Mouse (Mus musculus): Measurements from ENCODE around the gene AC131692.1. TPM values are rescaled to one million over a fixed set of nuclear protein-coding genes. Genes with fewer than 3 reads are reported as not detected.

The AC131692.1 gene
- polyA plus RNA-seq, 1 experiment from 2014 or later = 0.35 TPM

DNA sequence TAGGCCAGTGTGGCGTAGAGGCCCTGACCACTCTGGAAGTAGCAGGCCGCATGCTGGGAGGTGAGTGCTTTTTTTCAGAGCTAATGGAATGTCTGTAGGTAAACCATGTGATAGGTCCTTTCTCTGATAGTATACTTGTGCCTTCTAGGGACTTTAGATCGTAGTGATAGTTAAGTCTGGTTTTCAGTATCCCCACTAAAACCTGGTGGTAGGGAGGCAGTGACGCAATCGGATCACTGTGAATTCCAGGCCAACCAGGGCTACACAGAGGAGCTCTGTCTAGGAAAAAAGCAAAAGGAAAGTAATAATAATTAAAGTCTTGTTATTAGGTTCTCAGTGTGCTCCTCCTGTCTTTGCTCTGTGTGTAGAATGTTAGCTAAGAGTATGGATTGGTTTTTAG, 35.7 kb upstream of the AC131692.1 start:
- Histone ChIP-seq H3K4me2 (replicated peaks) (peak overlapping the region; percentile 87), H3K4me3 (peak overlapping the region; percentile 88), H3K27ac (peak overlapping the region; percentile 80; the same call in 1 of the 2 replicates), H3K9me3 (replicated peaks) (no peaks in the 10 kb centered on the region), H3K27me3 (no peaks in the 10 kb centered on the region), H3K9ac (peak overlapping the region; percentile 89), H3K36me3 (peaks cover 34% of the 10 kb centered on the region), H3K4me1 (peaks cover 39% of the 10 kb centered on the region)
- WGBS = 42% methylated on average over 5 of the region's 5 CpGs
- no peak for ATAC-seq (ENCODE audit: low FRiP score)

DNA sequence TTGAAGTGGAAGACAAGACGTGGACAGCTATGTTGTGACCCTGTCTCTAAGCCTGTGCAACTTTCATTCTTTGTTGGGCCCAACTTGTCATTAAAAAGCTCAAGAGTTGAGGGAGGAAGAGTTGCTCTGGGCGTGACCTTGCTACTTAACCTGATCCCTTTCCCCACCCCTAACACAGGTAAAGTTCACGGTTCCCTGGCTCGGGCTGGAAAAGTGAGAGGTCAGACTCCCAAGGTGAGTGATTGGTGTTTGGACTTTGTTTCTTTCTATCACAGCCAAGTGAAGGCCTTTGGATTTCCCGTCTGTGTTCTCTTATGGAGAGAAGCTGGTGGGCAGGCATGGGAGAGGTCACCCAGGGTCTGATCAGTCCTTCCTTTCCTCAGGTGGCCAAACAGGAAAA, 35.3 kb upstream of the AC131692.1 start:
- Histone ChIP-seq H3K9ac (peak overlapping the region; percentile 89), H3K27ac (no peak overlapping the region), H3K4me1 (peaks cover 41% of the 10 kb centered on the region), H3K36me3 (peaks cover 34% of the 10 kb centered on the region), H3K4me2 (replicated peaks) (peak overlapping the region; percentile 87), H3K4me3 (peak overlapping the region; percentile 88; the same call in 1 of the 2 replicates), H3K9me3 (replicated peaks) (no peaks in the 10 kb centered on the region), H3K27me3 (no peaks in the 10 kb centered on the region)
- 90% methylated on average over 5 of the region's 5 CpGs for WGBS
- ATAC-seq (ENCODE audit: low FRiP score) = no peak

DNA sequence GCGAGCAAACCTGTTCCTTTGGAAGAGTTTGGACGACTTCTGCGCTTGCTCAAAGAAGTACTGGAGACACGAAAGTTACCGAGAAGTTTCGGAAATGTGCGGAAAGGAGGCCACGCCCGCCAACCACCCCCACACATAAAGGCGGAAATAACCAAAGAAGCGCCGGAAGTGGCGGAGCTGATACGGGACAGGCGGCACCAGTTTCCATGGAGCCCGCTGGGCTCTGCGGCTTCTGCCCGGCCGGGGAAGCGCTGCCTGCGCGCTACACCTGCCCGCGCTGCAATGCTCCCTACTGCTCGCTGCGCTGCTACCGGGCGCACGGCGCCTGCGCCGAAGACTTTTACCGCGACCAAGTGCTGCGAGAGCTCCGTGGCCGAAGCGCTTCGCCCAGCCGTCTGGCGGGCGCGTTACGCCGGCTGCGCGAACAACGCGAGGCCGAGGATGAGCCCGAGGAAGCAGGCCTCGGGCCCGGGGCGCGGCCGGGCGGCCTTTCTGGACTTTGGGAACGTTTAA, 33.1 kb upstream of the AC131692.1 start, which contains the start of gene Znhit2:
Gene Znhit2, plus strand, starts transcription at position 172 of the 513 bp plus-strand sequence.
- no peaks in the 10 kb centered on the region for H3K9me3 ChIP-seq (replicated peaks)
- peaks cover 15% of the 10 kb centered on the region for H3K36me3 ChIP-seq
- peak within 1 kb of the TSS; percentile 85 for H3K4me3 ChIP-seq
- ATAC-seq (ENCODE audit: low FRiP score) = peak; percentile 52
- WGBS = under 1% methylated on average over 58 of the region's 58 CpGs
- H3K9ac ChIP-seq = peak within 1 kb of the TSS; percentile 91
- H3K4me2 ChIP-seq (replicated peaks) = peak within 1 kb of the TSS; percentile 94
- H3K4me1 ChIP-seq = peaks cover 46% of the 10 kb centered on the region
- H3K27ac ChIP-seq = peak within 1 kb of the TSS; percentile 95
- H3K27me3 ChIP-seq = no peaks in the 10 kb centered on the region

DNA sequence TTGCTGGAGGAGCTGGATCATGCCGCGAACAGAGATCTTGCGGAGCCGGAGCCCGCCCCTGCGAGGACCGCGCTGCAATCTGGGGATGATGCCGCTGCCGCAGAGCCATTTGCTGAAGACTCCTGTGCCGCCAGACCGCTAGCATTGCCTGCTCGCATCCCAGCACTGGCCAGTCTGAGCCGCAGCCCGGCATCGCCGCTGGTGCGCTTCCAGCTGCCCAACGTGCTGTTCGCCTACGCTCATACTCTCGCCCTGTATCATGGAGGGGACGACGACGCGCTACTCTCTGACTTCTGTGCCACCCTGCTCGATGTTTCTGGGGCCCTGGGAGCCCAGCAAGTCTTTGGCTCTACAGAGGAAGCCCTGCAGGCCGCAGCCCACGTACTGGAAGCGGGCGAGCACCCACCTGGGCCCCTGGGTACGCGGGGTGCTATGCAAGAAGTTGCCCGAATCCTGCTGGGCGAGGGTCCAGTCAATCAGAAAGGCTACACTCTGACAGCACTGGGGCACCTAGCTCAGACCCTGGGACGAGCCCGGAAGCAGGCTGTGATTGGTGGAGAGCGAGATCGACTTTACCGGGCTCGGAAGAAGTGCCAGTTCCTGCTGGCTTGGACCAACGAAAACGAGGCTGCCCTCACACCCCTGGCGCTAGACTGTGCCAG, 32.4 kb upstream of the AC131692.1 start:
- Histone ChIP-seq H3K9ac (peak overlapping the region; percentile 91), H3K9me3 (replicated peaks) (no peaks in the 10 kb centered on the region), H3K27ac (peak overlapping the region; percentile 95), H3K4me1 (peaks cover 46% of the 10 kb centered on the region), H3K4me3 (peak overlapping the region; percentile 85), H3K36me3 (peaks cover 15% of the 10 kb centered on the region), H3K4me2 (replicated peaks) (peak overlapping the region; percentile 94), H3K27me3 (no peaks in the 10 kb centered on the region)
- ATAC-seq (ENCODE audit: low FRiP score) = no peak
- 2% methylated on average over 44 of the region's 44 CpGs for WGBS

DNA sequence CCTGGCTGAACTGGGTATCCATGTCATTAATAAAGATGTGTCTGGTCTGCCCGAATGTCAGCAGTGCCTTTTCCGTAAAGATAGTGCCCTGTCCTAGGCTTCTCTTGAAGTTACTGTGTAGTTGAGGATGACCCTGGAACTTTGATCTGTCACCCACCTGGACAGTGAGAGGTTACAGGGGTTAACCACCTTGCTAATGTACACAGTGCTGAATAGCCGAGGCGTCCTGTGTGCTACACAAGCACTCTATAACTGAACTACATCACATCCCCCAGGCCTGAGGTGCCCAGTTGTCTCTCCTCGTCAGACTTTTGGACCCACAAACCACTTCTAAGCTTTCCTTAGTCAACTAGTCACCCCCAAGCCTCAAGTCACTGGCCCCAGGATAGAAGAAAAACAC, 31.8 kb upstream of the AC131692.1 start:
- 66% methylated on average over 5 of the region's 5 CpGs for WGBS
- ATAC-seq (ENCODE audit: low FRiP score) = no peak
- no peaks in the 10 kb centered on the region for H3K9me3 ChIP-seq (replicated peaks)
- peak overlapping the region; percentile 85 for H3K4me3 ChIP-seq
- H3K4me1 ChIP-seq = peaks cover 48% of the 10 kb centered on the region
- no peaks in the 10 kb centered on the region for H3K27me3 ChIP-seq
- H3K9ac ChIP-seq = peak overlapping the region; percentile 91
- H3K4me2 ChIP-seq (replicated peaks) = peak overlapping the region; percentile 94
- H3K36me3 ChIP-seq = peaks cover 15% of the 10 kb centered on the region
- no peak overlapping the region; the same call in 1 of the 2 replicates for H3K27ac ChIP-seq

DNA sequence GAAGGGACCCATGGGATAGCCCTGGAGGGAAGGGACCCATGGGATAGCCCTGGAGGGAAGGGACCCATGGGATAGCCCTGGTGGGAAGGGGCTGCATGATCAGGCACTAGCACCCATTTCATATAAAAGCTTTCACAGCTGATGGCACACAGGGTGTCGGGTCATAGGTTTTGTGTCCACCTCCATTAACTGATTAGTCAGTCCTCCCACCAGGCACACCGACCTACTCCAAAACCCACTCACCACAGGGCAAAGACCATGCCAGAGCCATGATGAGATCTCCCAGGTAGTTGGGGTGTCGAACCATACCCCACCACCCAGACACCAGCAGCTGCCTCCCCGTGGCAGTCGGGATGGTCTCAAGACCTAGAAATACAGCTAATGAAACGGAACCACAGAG, 31.1 kb upstream of the AC131692.1 start:
- no peaks in the 10 kb centered on the region for H3K27me3 ChIP-seq
- H3K4me1 ChIP-seq = peaks cover 55% of the 10 kb centered on the region
- no peaks in the 10 kb centered on the region for H3K9me3 ChIP-seq (replicated peaks)
- H3K4me3 ChIP-seq = no peak overlapping the region
- peak overlapping the region; percentile 94; the same call in 1 of the 2 replicates for H3K4me2 ChIP-seq (replicated peaks)
- WGBS = 95% methylated on average over 6 of the region's 6 CpGs
- H3K9ac ChIP-seq = peak overlapping the region; percentile 91; the same call in 1 of the 2 replicates
- peaks cover 15% of the 10 kb centered on the region for H3K36me3 ChIP-seq
- H3K27ac ChIP-seq = no peak overlapping the region
- no peak for ATAC-seq (ENCODE audit: low FRiP score)

DNA sequence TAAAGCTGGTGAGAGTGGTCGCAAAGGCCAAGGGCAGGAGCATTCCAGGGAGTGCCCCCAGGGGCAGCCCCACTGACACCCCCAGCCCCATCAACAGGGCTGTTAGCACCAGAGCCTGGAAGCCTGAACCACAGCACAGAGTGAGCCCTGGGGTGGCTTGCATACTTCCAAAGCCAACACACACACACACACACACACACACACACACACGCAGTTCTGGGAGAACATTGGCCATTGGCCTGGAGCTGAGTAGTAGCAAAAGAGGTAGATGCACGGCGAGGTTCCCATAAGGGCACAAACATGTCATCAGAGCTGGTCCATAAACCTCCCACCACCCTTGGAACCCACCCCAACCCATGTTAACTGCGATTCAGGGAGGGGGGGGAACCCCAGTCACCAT, 27.6 kb upstream of the AC131692.1 start:
- Histone ChIP-seq H3K36me3 (peaks cover 28% of the 10 kb centered on the region), H3K4me2 (replicated peaks) (peak overlapping the region; percentile 96), H3K9ac (peak overlapping the region; percentile 78), H3K4me1 (peaks cover 48% of the 10 kb centered on the region), H3K27me3 (no peaks in the 10 kb centered on the region), H3K4me3 (peak overlapping the region; percentile 51), H3K9me3 (replicated peaks) (no peaks in the 10 kb centered on the region), H3K27ac (peak overlapping the region; percentile 93)
- no peak for ATAC-seq (ENCODE audit: low FRiP score)
- 36% methylated on average over 5 of the region's 5 CpGs for WGBS

DNA sequence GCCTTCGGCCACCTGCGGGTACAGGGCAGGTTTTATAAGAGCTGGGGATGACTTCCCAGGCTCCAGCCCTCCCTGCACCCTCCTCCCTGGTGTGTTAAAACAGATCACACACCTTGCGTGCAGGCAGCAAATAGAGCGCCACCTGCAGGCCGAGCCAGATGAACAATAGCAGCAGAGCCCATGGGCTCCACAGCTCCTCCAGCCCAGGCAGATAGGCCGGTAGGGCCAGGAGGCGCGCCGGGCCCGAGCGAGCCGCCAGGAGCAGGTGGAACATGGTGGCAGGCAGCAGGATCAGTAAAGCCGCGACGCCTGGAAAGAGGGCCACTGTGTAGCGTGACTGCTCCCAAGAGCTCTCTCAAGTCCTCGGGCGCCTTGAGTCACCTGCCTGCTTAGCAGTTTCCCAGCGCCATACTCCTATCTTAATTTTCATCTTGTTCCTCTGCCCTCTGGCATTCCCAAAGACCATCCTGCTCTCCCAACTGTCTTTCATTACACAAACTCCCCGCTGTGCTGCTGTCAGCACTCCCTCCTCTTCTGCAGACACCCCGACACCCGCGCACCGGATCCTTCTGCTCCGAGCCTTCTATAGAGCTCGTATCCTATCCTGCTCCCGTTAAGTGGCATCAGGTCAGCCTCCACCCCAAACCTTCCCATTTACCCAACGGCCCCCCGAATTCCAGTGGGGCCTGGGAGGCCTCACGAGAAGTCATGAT, 27.1 kb upstream of the AC131692.1 start:
- H3K4me1 ChIP-seq = peaks cover 43% of the 10 kb centered on the region
- H3K4me3 ChIP-seq = peak overlapping the region; percentile 51
- no peaks in the 10 kb centered on the region for H3K27me3 ChIP-seq
- peak overlapping the region; percentile 78 for H3K9ac ChIP-seq
- no peaks in the 10 kb centered on the region for H3K9me3 ChIP-seq (replicated peaks)
- 1% methylated on average over 30 of the region's 30 CpGs for WGBS
- H3K27ac ChIP-seq = peak overlapping the region; percentile 93
- peak overlapping the region; percentile 96 for H3K4me2 ChIP-seq (replicated peaks)
- H3K36me3 ChIP-seq = peaks cover 28% of the 10 kb centered on the region
- ATAC-seq (ENCODE audit: low FRiP score) = peak; percentile 78

DNA sequence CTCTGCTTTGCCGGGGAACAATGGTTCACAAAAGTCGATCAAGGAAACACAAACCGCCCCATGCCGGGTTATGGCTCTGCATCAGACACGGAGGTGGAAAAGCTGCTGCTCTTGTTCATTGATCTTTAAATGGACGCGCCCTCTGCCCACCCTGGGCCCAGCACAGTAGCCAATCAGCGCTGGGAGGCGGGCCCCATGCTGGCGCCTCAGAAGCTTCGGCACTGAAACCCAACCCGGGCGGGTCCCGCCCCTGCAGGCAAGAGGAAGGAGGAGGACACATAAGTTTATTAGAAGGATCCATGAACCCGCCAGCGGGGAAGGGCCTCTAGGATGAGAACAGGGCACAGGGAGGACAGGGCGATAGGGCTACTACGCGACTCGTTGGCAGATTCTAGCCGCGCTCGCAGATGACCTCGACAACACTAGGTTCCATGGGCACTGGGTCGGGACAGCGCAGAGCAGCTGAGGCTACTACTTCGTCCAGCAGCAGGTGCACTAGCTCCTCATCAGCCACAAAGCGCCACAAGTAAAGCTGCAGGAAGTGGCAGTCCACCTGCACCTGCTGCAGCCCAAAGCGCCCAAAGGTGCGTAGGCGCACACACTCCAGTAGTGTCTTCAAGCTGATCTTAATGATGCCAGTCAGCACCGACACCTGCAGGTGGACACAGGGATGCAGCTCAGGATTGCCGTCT, 26.3 kb upstream of the AC131692.1 start, which contains the start of gene Tm7sf2:
Gene Tm7sf2, minus strand, starts transcription at position 650 of the 692 bp plus-strand sequence.
- Histone ChIP-seq H3K27ac (peak within 1 kb of the TSS; percentile 93), H3K9ac (peak within 1 kb of the TSS; percentile 78), H3K9me3 (replicated peaks) (no peaks in the 10 kb centered on the region), H3K4me2 (replicated peaks) (peak within 1 kb of the TSS; percentile 96), H3K4me3 (peak within 1 kb of the TSS; percentile 51), H3K27me3 (no peaks in the 10 kb centered on the region), H3K36me3 (peaks cover 31% of the 10 kb centered on the region), H3K4me1 (peaks cover 36% of the 10 kb centered on the region)
- WGBS = 7% methylated on average over 33 of the region's 33 CpGs
- ATAC-seq (ENCODE audit: low FRiP score) = peak; percentile 91

DNA sequence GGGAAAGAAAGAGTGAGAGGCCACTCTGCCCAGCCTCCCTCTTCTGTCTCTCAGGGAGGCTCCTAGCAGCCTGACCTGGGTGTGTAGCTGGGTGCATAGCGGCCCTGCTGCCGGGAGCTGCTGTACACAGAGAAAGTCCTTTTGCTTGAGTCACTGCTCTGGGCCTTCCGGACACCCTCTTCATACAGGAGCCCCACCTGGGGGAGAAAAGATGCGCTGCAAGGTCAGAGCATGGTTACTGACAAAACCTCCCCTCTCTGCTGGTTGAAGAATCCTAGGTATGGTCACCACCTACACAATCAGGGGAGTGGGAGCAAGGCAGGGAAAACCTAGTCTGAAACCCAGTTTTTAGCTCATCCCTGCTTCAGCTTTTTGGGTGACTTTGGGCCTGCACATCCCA, 25.3 kb upstream of the AC131692.1 start:
- Histone ChIP-seq H3K27me3 (no peaks in the 10 kb centered on the region), H3K4me3 (no peak overlapping the region), H3K36me3 (peaks cover 31% of the 10 kb centered on the region), H3K9ac (no peak overlapping the region), H3K9me3 (replicated peaks) (no peaks in the 10 kb centered on the region), H3K4me2 (replicated peaks) (no peak overlapping the region), H3K27ac (no peak overlapping the region), H3K4me1 (peaks cover 28% of the 10 kb centered on the region)
- ATAC-seq (ENCODE audit: low FRiP score) = no peak
- 85% methylated on average over 4 of the region's 4 CpGs for WGBS

DNA sequence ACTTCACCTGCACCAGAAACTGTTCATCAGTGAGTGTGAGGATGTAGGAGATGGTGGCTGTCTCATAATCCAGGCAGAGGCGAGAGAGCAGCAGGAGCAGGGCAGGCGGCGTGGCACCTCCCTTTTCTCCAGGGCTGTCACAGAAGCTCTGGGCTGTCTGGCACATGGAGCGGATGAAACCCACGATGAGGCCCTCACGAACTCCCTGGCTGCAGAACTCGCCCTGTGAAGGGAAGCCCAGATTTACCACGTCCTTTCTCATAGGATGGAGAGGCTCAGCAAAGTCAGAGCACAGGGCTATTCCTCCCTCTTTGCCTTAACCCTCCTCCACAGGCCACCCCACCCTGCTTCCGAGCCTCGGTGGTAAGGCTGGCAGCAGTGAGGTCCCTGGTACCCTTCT, 24.4 kb upstream of the AC131692.1 start:
- Histone ChIP-seq H3K9ac (no peak overlapping the region), H3K27ac (no peak overlapping the region), H3K9me3 (replicated peaks) (no peaks in the 10 kb centered on the region), H3K36me3 (peaks cover 38% of the 10 kb centered on the region), H3K27me3 (no peaks in the 10 kb centered on the region), H3K4me2 (replicated peaks) (no peak overlapping the region), H3K4me1 (peaks cover 28% of the 10 kb centered on the region), H3K4me3 (no peak overlapping the region)
- WGBS = 94% methylated on average over 10 of the region's 10 CpGs
- ATAC-seq (ENCODE audit: low FRiP score) = no peak

Data from hindbrain, embryonic 12.5 days (tissue).